Mouse (Mus musculus) neutrophil, adult 5-6 weeks (primary cell): ENCODE results near the gene Zfp330. TPM values are rescaled to one million over a fixed set of nuclear protein-coding genes. Genes with fewer than 3 reads are reported as not detected.
A peak's percentile ranks its signal among the peaks of the same experiment; 100 is the strongest.

Source experiments
- ATAC-seq: fragments of 151-379, 151-347 bp; 2 replicates; pipeline ENCODE4 v1.8.0; 2017; ENCODE audit warnings: mild to moderate bottlenecking, moderate TSS enrichment; ENCODE audit not compliant: insufficient number of reproducible peaks, poor library complexity, low FRiP score, severe bottlenecking; ENCODE audit errors: extremely low read depth
- total RNA-seq: library from RNA; stranded (forward); fragments of 200-1000 nt; gene quantifications from 2 replicates; pipeline ENCODE4 v1.2.3, GENCODE M21; 2017

Gene Zfp330
- total RNA-seq, result 86.6 and 92.3 TPM in 2 replicates

DNA sequence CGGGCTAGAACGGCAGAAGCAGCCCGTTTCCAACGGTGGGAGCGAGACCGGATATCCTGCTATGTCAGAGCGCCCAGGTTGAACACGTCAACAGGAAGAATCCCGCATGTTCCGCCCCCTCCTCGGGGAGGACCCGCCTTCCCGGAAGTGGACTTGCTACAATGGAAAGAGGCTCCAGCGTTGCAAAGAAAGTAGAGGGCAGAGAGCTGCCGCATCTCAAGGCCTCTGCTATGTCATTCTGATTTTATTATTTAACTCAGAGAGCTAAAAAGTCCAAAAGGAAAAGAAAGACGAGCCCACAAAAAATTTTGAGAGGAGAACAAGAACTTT, at the start of gene Zfp330:
Gene Zfp330 (minus strand): TSS at position 68 of the 330 bp plus-strand sequence.
- peak; percentile 99 for ATAC-seq

DNA sequence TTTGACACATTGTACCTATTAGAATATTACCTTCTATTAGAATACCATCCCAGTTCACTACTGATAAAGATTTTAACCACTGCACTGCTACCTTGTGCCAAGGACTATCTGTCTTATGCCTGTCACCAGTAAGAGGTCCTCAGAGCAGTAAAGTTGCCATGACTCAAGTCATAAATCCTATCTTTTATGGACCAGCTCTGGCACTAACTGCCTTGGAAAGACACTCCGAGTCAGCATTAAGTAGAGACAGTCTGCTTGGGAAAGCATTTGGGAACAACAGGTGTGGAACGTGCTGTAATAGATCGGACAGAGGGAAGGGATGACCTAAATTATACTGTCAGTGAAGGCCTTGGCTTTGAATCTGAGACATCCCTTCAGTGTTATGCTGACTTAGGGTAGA, 4.0 kb upstream of the Zfp330 start:
- no peak for ATAC-seq

DNA sequence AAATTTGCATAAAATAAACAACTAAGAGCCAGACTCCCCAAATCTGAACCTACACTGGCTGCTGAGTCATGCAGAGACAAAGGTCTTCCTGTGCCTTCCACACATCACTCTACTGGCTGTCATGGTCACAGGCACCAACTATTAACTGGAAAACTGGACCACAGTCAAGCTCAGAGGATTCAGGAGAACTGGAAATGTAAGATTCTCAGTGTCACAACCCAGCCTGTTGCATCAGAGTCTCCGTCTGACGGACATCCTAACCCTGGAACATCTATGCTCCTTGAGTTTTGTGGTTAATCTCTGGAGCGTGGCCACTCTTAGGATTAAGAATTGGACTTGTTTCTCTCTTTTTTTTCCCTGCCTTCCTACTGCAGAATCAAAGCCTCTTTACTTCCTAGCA, 3.4 kb upstream of the Zfp330 start:
- ATAC-seq, result no peak

DNA sequence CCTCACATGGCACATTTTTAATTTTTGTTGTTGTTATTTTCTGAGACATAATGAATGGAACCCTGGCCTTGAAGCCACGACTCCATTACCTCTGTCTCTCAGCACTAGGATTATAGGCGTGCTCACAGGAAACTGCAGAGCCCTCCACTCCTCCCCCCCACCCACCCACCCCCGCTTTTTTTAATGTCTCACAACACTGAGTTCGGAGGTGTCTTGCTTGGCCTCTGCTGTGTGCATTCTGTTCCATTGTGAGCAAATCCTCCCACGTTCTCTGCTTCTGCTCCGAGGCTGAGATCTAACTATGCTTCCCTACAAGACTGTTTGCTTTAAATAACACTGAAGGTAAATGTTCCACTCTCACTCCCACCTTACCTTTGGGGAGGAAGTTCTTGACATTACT, 522 bp upstream of the Zfp330 start:
- ATAC-seq, result no peak

DNA sequence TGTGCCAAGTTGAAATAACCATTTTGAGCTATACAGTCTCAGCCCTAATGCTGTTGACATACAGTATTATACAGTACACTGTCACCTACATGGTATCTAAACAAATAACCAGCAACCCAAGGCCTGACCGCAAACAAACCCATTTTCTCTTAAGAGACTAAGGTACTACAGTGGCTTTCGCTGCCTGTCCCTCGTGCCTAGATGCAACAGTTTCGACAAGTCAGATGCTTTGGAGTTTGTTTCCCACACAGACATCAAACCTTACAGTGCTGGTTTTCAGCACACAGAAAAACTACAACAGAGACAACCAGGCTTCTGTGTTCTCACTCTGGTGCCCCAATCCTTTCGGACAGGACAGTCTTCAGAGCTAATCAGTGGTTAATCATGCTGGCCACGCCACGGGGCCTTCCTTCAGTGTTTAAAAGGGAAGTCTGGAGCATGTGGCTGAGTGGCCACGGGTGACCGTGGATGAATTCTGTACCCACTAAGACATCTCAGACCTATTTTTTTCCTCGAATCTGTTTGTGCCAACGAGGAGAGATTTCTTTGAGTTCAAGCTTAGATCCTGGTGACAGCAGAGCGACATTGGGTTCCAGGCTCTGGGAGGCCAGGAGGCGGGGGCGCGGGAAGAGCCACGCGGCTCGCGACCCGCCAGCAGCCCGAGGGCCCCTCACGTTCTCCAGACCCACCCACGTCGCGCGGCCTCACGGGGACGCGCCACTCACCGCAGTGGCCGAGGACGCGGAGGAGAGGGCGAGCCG, 448 bp downstream of the Zfp330 start:
- ATAC-seq, result no peak

DNA sequence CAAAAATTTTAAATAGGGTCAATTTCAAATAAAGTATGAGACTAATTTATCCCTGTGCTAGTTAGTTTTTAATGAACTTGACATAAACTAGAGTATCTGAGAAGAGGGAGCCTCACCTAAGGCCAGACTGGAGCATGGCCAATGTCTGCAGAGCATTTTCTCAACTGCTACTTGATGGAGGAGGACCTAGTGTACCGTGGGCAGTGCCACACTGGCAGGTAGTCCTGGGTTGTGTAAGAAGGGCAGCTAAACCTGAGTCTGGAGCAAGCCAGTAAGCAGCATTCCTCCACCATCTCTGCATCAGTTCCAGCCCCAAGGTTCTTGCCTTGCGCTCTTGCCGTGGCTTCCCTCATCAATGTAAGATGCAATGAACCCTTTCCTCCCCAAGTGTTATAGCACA, 3.1 kb downstream of the Zfp330 start:
- ATAC-seq, result no peak

DNA sequence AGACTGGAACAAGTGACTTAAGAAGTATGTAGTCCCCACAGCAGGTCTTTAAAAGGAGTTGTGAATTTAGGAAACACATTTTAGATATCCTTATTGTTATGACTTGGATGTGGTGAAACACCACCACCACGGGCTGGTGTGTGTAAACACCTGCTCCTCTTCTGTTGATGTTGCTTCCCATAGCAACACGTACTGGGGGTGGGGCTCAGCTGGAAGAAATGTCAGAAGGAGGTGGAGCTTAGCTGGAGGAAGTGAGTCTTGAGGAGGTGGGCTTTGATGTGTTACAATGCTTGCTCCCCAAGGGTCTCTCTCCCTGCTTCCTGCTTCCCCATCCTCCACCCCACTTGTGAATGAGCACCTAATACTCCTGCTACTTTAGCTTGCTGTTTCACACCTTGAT, 14.9 kb downstream of the Zfp330 start:
- ATAC-seq, result no peak

DNA sequence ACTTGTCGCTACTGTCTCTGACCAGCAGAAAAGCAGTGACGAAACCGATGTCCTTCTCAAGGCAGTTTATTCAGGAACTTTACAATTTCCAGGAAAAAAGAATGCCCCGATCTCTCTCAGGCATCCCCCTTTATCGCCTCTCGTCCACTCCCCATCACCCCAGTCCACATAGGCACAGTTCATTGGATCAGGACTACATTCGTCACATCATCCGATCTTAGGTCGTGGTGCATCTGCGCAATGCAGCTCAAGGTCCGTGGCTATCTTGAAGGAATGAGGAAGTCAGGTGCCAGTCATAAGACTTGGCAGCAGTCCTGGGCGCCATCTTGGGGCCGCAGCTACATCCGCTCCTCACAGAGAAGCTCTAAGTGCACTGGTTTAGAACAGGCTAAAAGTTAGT, 19.0 kb downstream of the Zfp330 start:
- ATAC-seq, result no peak

DNA sequence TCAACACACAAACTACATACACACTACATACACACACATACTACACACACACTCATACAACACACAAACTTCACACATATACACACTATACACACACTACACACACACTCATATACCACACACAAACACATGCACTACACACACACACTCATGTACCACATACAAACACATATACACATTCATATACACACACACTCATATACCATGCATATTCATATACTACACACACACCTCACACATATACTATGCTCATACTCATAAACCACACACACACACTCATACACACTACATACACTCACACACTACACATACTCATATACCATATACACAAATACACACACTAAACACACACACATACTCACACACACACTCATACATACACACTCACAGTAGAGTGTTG, 27.3 kb downstream of the Zfp330 start:
- no peak for ATAC-seq

DNA sequence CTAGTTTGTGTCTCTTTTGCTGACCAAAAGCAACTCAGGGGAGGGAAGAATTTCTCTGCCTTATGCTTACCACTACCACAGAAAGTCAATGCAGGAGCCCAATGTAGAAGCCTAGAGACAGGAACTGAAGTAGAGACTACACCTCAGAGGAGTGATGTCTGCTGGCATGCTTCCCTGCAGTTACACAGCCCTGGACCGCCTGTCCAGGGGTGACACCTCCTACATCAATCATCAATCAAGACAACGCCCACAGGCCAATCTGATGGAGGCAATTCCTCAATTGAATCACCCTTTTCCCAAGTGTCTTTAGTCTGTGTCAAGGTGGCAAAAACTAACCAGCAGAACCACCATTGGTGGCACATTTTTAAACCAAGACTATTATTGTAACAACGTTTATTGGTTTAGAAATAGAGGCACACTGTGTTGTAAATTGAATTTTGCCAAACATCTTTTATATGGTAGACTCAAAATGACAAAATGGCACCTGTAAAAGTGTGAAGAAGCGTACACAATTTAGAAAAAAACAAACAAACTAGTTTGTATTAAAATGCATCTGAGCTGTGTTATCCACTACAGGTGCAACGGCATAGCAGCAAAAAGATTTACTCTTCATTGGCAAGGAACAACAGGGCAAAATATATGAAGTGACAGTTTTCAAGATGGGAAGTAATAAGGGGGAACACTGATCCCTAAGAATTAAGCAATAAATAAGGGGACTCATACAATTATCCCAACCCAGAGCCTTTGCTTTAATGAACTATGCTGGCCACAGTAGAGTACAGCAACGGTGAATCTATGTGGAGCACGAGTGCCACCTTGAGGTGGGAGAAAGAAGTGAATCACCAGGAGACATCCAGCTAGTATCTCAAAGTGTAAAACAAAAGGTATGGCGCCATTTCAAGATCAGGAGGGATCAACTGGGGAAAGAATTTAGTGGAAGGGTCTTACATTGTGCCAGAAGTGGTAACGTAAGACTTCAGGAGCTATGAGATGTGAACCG, 29.8 kb downstream of the Zfp330 start:
- ATAC-seq, result peak; percentile 83

Other genes with a start within 250 kb of the Zfp330 start
- gene Rnf150, start 89.2 kb upstream of the Zfp330 start, total RNA-seq, result 0.12 and 0.23 TPM in 2 replicates